Mouse (Mus musculus) G1E (cell line): ENCODE measurements around the gene Stard10. TPM values are rescaled to one million over a fixed set of nuclear protein-coding genes. Genes with fewer than 3 reads are reported as not detected.
A peak's percentile ranks its signal among the peaks of the same experiment; 100 is the strongest.

Experiments
- ATAC-seq: 2 replicates; pipeline ENCODE4 v1.8.0; 2016; ENCODE audit warnings: mild to moderate bottlenecking; ENCODE audit not compliant: insufficient number of reproducible peaks, poor library complexity, low FRiP score, severe bottlenecking; ENCODE audit errors: extremely low read depth
- DNase-seq: peaks from one replicate; pipeline ENCODE4 v3.0.0; 2012; ENCODE audit warnings: low spot score
- H3K27me3 ChIP-seq: 2 replicates; pipeline ENCODE4 v1.6.1; 2012; ENCODE audit warnings: mild to moderate bottlenecking, low read length, inconsistent platforms; ENCODE audit not compliant: insufficient read depth
- H3K36me3 ChIP-seq: replicated peaks from 2 replicates; pipeline ENCODE3; 2012; ENCODE audit warnings: mild to moderate bottlenecking, inconsistent platforms
- H3K4me1 ChIP-seq: 2 replicates; pipeline ENCODE4 v1.6.1; 2012; ENCODE audit warnings: low read depth, low read length, inconsistent platforms, mixed read lengths; ENCODE audit not compliant: insufficient read depth
- H3K4me3 ChIP-seq: 2 replicates; pipeline ENCODE4 v1.5.1; 2012; ENCODE audit warnings: low read depth, mild to moderate bottlenecking, inconsistent platforms, low read length, moderate library complexity, mixed read lengths
- H3K9me3 ChIP-seq: replicated peaks from 2 replicates; pipeline ENCODE4 v1.6.1; 2012; ENCODE audit warnings: inconsistent platforms
- CTCF ChIP-seq: IDR thresholded peaks from 2 replicates; pipeline ENCODE4 v1.5.1; 2012; ENCODE audit warnings: low read depth, low read length, inconsistent platforms, mixed read lengths
- GATA1 ChIP-seq: IDR thresholded peaks from 2 replicates; pipeline ENCODE4 v1.6.1; 2012; ENCODE audit warnings: borderline replicate concordance, low read length, inconsistent platforms, mixed read lengths
- GATA2 ChIP-seq: IDR thresholded peaks from 2 replicates; pipeline ENCODE4 v1.6.1; 2012; ENCODE audit warnings: low read depth, low read length, inconsistent platforms, borderline replicate concordance
- POLR2AphosphoS5 ChIP-seq: IDR thresholded peaks from 2 replicates; pipeline ENCODE4 v1.6.1; 2012; ENCODE audit warnings: low read depth, low read length, inconsistent platforms; ENCODE audit not compliant: insufficient replicate concordance
- TAL1 ChIP-seq: conservative IDR thresholded peaks from 2 replicates; pipeline ENCODE4 v1.6.1; 2012; ENCODE audit warnings: low read depth, low read length, inconsistent platforms, mixed read lengths
- polyA plus RNA-seq: library from polyadenylated mRNA; stranded (reverse); fragments of >175 nt; gene quantifications from 2 replicates; pipeline ENCODE4 v1.2.3, GENCODE M21; 2012
- total RNA-seq, 2 experiments: library from RNA; stranded (forward) in 1 of 2; stranded (reverse) in 1 of 2; fragments of 200-1000 nt in 1 of 2; fragments of >200 nt in 1 of 2; fragmentation: Nextera tagmentation in 1 of 2; gene quantifications; 2 replicates each; pipeline ENCODE4 v1.2.3; 2014 to 2017

The Stard10 gene
- total and polyA plus RNA-seq, 3 experiments, result 0.05 TPM; not detected in 2

DNA sequence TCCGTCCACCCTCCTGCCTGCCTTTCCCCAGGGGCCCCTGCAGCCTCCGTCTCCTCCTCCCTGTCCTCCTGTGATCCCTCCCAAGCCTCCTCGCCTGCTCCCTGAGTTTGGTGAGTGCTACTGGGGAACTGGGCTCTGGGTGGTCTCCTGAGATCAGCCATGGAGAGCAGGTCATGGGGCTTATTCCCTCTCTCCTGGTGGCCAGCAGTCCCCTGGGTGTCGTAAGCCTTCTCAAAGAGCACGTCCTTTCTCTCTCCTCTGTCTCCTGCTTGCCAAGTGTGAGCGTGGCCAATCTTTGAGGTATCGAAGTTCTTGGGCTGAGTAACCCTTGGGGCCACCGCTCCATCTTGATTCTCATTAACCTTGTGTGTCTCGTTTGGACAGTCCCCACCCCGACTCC, 68.0 kb downstream of the Stard10 start:
- H3K36me3 ChIP-seq, result peaks cover 89% of the 10 kb centered on the region
- DNase-seq (no peak), ATAC-seq (no peak)
- no peak for TF ChIP-seq GATA1
- TF ChIP-seq CTCF, result no peak
- no peak for TF ChIP-seq TAL1
- no peak for TF ChIP-seq GATA2
- no peak for TF ChIP-seq POLR2AphosphoS5
- H3K27me3 ChIP-seq, result no peaks in the 10 kb centered on the region
- H3K9me3 ChIP-seq, result no peaks in the 10 kb centered on the region
- H3K4me1 ChIP-seq, result peaks cover 55% of the 10 kb centered on the region
- H3K4me3 ChIP-seq, result peak overlapping the region; percentile 14; the same call in 1 of the 2 replicates

DNA sequence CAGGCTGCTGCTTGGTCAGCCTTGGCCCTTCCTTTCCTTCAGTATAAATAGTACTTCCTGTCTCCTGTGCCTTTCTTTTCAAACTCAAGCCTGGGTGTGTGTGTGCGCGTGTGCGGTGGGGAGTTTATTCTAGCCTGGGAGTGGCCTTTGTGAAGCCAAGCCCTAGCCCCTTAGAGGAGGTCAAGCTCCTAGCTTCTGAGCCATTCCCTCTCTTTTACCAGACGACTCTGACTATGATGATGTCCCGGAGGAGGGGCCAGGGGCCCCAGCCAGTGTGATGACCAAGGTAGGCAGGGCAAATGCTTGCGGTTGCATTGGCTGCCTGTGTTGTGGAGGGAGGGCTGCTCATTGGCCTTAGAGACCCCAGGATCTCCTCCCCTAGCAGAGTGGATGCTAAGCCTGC, 68.4 kb downstream of the Stard10 start:
- peak; percentile 63; the same call in 1 of the 2 replicates for ATAC-seq
- Histone ChIP-seq H3K27me3 (no peaks in the 10 kb centered on the region), H3K4me3 (peak overlapping the region; percentile 22; the same call in 1 of the 2 replicates), H3K4me1 (peaks cover 55% of the 10 kb centered on the region), H3K9me3 (no peaks in the 10 kb centered on the region), H3K36me3 (peaks cover 89% of the 10 kb centered on the region)
- DNase-seq, result peak; percentile 70
- TF ChIP-seq GATA2, result no peak
- TF ChIP-seq CTCF, result no peak

DNA sequence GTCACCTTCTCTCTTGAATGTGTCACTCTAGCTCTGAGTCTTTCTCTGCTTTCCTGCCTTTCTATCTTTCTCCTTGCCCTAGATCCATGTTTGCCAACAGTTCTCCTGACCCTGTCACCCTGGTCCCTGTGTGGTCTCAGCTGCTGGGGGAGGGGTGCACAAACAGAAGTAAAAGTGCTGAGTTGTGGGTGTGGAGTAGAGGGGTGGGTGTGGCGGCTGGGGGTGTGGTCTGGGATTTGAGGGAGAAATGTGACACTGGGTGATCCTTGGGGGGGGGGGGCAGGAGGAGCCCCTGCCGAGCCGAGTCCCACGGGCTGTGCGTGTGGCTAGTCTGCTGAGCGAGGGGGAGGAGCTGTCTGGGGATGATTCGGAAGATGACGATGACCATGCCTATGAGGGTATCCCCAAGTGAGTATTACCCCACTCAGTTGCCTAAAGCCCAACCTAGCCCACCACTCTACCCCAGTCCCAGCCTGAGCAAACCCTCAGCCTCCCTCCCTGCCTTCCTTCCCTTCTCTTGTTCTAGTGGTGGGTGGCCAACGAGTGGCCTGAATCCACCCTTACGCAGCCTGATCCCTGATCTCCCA, 69.1 kb downstream of the Stard10 start:
- no peak for TF ChIP-seq POLR2AphosphoS5
- no peak for TF ChIP-seq GATA1
- no peak for TF ChIP-seq CTCF
- TF ChIP-seq TAL1, result no peak
- no peak for TF ChIP-seq GATA2
- Histone ChIP-seq H3K4me1 (peaks cover 55% of the 10 kb centered on the region), H3K4me3 (peak overlapping the region; percentile 47; the same call in 1 of the 2 replicates), H3K9me3 (no peaks in the 10 kb centered on the region), H3K27me3 (no peaks in the 10 kb centered on the region), H3K36me3 (peaks cover 92% of the 10 kb centered on the region)
- ATAC-seq, result no peak
- DNase-seq, result peak; percentile 33

DNA sequence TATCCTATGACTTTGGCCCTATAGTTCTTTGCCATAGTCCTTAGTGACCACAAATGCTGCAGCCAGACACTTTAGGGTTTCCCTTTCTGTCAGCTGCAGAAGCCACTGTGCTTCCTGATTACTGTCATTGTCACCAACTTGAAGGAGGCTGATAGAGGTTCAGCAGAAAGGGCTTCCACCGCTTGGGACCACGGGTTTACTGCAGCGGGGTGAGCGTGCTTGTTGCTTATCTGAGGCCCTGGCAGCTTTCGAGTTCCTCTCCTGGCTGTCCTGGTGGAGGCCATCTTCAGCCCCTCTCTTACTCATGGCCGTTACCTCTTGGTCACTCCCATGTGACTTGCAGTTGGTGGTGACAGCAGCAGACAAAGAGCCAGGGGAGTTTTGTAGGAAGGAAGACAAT, 72.4 kb downstream of the Stard10 start:
- peaks cover 98% of the 10 kb centered on the region for H3K36me3 ChIP-seq
- peaks cover 26% of the 10 kb centered on the region for H3K4me1 ChIP-seq
- no peak overlapping the region for H3K4me3 ChIP-seq
- H3K27me3 ChIP-seq, result no peaks in the 10 kb centered on the region
- no peak for TF ChIP-seq GATA2
- no peak for TF ChIP-seq TAL1
- no peak for TF ChIP-seq POLR2AphosphoS5
- TF ChIP-seq CTCF, result no peak
- no peak for TF ChIP-seq GATA1
- ATAC-seq, result no peak
- no peaks in the 10 kb centered on the region for H3K9me3 ChIP-seq
- DNase-seq, result no peak

DNA sequence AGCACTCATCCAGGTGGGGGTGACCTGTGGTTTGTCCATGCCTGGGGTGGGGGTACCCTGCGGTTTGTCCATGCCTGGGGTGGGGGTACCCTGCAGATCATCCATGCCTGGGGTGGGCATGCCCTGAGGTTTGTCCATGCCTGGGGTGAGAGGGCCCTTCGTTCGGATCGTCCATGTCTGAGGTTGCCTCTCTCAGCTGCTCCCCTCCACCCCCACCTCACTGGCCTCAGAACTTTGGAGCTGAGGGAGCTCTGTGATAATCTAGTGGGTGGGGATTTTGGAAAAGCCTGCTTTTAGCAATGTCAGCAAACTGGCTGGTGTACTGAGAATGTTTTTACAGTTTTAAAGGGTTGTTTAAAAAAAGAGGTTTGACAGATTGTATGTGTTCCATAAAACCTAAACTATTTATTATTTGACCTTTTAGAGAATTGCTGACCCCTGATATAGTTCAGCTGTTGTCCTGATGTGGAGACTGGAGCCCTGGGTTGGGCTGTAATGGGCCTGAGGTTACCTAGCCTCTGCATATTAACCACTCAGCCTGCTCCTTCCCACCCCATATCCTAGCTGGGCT, 75.1 kb downstream of the Stard10 start:
- no peak overlapping the region for H3K4me3 ChIP-seq
- H3K36me3 ChIP-seq, result peaks cover 99% of the 10 kb centered on the region
- TF ChIP-seq GATA1 (no peak), CTCF (no peak), TAL1 (no peak), GATA2 (no peak), POLR2AphosphoS5 (no peak)

DNA sequence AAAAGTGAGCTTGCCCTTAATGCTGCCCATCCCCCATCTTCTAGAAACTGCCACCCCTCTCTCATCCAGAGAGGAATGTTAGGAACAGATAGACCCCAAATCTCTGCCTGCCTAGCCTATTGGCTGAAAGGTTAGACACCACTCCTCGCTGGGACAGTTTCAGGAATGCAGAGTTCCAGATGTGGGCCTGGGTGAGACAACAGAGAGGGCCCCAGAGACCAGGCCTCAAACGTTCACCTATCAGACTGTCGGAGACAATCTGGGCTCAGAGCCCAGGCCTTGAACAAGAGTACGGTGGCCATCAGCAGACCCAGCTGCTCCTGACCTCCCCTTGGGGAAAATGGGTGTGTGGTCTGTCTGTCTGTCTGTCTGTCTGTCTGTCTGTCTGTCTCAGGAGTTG, 76.1 kb downstream of the Stard10 start:
- peaks cover 6% of the 10 kb centered on the region; the same call in 1 of the 2 replicates for H3K9me3 ChIP-seq
- H3K4me3 ChIP-seq, result no peak overlapping the region
- H3K36me3 ChIP-seq, result peaks cover 99% of the 10 kb centered on the region
- no peaks in the 10 kb centered on the region for H3K4me1 ChIP-seq
- H3K27me3 ChIP-seq, result no peaks in the 10 kb centered on the region
- ATAC-seq (no peak), DNase-seq (no peak)
- no peak for TF ChIP-seq GATA1

More for the DNA sequence above, 75.1 kb downstream of the Stard10 start:
- ATAC-seq, result no peak
- Histone ChIP-seq H3K27me3 (no peaks in the 10 kb centered on the region), H3K9me3 (no peaks in the 10 kb centered on the region), H3K4me1 (no peaks in the 10 kb centered on the region)
- no peak for DNase-seq
